Comparison of ENCODE assay signal across 12 mouse cellular contexts in genomic region chr1:92787221-92787620, GRCm38 (mm10). TPM values are rescaled to one million over a fixed set of nuclear protein-coding genes. Genes with fewer than 3 reads are reported as not detected.
A peak's percentile ranks its signal among the peaks of the same experiment; 100 is the strongest.
DNase-seq lines count a peak whose midpoint lies in the region; ATAC-seq lines count a peak whose summit lies in the region.
"Had no signal": no experiment of that assay in that cellular context is flagged by ENCODE, and none has a peak within 500 bp of the region (broad histone marks: within the 10 kb centered on the region; RNA-seq: fewer than 3 reads in every experiment).

No protein-coding gene starts in this region.

- WGBS in hindbrain, embryonic 16.5 days: 52% methylated on average over 8 of the region's 8 CpGs
- WGBS in hindbrain, embryonic 12.5 days: 52% methylated on average over 8 of the region's 8 CpGs
- 74% methylated on average over 8 of the region's 8 CpGs for WGBS in limb, embryonic 10.5 days

- H3K9ac ChIP-seq in hindbrain, embryonic 16.5 days (ENCODE audit: low read depth, low read length): no peak overlapping the region
- no peak overlapping the region for H3K9ac ChIP-seq in hindbrain, embryonic 12.5 days
- H3K9ac ChIP-seq: lung, embryonic 15.5 days had no signal

- H3K9me3 ChIP-seq in hindbrain, embryonic 16.5 days (ENCODE audit: control insufficient read depth, low read length): no peaks in the 10 kb centered on the region
- no peaks in the 10 kb centered on the region for H3K9me3 ChIP-seq in hindbrain, embryonic 12.5 days (replicated peaks)
- H3K9me3 ChIP-seq in limb, embryonic 10.5 days (replicated peaks): no peaks in the 10 kb centered on the region
- H3K9me3 ChIP-seq: lung, embryonic 15.5 days had no signal

- peaks cover 7% of the 10 kb centered on the region for H3K4me1 ChIP-seq in hindbrain, embryonic 16.5 days (ENCODE audit: control insufficient read depth, insufficient read depth, low read depth, low read length)
- peaks cover 25% of the 10 kb centered on the region for H3K4me1 ChIP-seq in hindbrain, embryonic 12.5 days
- H3K4me1 ChIP-seq in limb, embryonic 10.5 days: peaks cover 69% of the 10 kb centered on the region

- no peak overlapping the region for H3K27ac ChIP-seq in hindbrain, embryonic 16.5 days (ENCODE audit: low read depth, low read length)
- no peak overlapping the region for H3K27ac ChIP-seq in hindbrain, embryonic 12.5 days
- H3K27ac ChIP-seq in limb, embryonic 10.5 days: peak overlapping the region; percentile 64
- H3K27ac ChIP-seq: lung, embryonic 15.5 days had no signal

- peak; percentile 55 for DNase-seq in cerebellum, adult 11-12 months
- peak; percentile 80 for DNase-seq in gastrocnemius, postnatal 25 days
- no peak for DNase-seq in limb, embryonic 10.5 days (ENCODE audit: low spot score)
- no peak for DNase-seq in left cerebral cortex, adult 8-10 months (ENCODE audit: low spot score in 2 of 2)
- no peak for DNase-seq in layer of hippocampus, postnatal 14 days (ENCODE audit: low spot score in 2 of 2)
- no peak for DNase-seq in natural killer cell, adult 2 months (ENCODE audit: low spot score in 2 of 2)
- DNase-seq: adrenal gland, postnatal 25 days; kidney, postnatal 25 days had no signal

- H3K27me3 ChIP-seq in hindbrain, embryonic 16.5 days (replicated peaks; ENCODE audit: control insufficient read depth, insufficient read depth, low read length): no peaks in the 10 kb centered on the region; the same call in 1 of the 2 replicates
- H3K27me3 ChIP-seq in hindbrain, embryonic 12.5 days: no peaks in the 10 kb centered on the region
- H3K27me3 ChIP-seq in limb, embryonic 10.5 days (ENCODE audit: low read depth, poor library complexity, severe bottlenecking): no peaks in the 10 kb centered on the region
- H3K27me3 ChIP-seq: lung, embryonic 15.5 days had no signal

- H3K4me3 ChIP-seq in hindbrain, embryonic 16.5 days (ENCODE audit: low read length): no peak overlapping the region
- no peak overlapping the region for H3K4me3 ChIP-seq in hindbrain, embryonic 12.5 days
- H3K4me3 ChIP-seq in limb, embryonic 10.5 days: no peak overlapping the region
- H3K4me3 ChIP-seq: erythroblast, embryonic 14.5 days; lung, embryonic 15.5 days had no signal

- peak; percentile 65 for ATAC-seq in hindbrain, embryonic 16.5 days
- ATAC-seq in hindbrain, embryonic 12.5 days (ENCODE audit: low FRiP score): no peak

- no peaks in the 10 kb centered on the region for H3K36me3 ChIP-seq in hindbrain, embryonic 16.5 days (ENCODE audit: control insufficient read depth, insufficient read depth, low read length)
- no peaks in the 10 kb centered on the region for H3K36me3 ChIP-seq in hindbrain, embryonic 12.5 days
- H3K36me3 ChIP-seq in limb, embryonic 10.5 days: no peaks in the 10 kb centered on the region
- H3K36me3 ChIP-seq: lung, embryonic 15.5 days had no signal

- no peak overlapping the region for H3K4me2 ChIP-seq in hindbrain, embryonic 16.5 days (ENCODE audit: low read length)
- no peak overlapping the region for H3K4me2 ChIP-seq in hindbrain, embryonic 12.5 days (replicated peaks)
- H3K4me2 ChIP-seq: lung, embryonic 15.5 days had no signal

RNA-seq across cellular contexts. Expression of gene Gpc1, which starts 44.2 kb away (rescaled TPM):
- 57.2 and 65.4 TPM in 2 replicates for polyA plus RNA-seq in hindbrain, embryonic 16.5 days (2015; fragmentation: Nextera tagmentation; extraction: Ambion mirVana)
- polyA plus RNA-seq in hindbrain, embryonic 12.5 days (2016; fragmentation: Nextera tagmentation; extraction: Ambion mirVana): 79.8 and 80.2 TPM in 2 replicates
- total RNA-seq in gastrocnemius, postnatal 25 days (2021): 100 to 1,000 TPM; 246 to 275 TPM
- 82.0 and 87.4 TPM in 2 replicates for polyA plus RNA-seq in limb, embryonic 10.5 days (2016; fragmentation: Nextera tagmentation; extraction: Ambion mirVana)
- total RNA-seq in left cerebral cortex, adult 8-10 months (2022): 10 to 100 TPM; 78.8 to 86.2 (median 83.5) TPM
- total RNA-seq in layer of hippocampus, postnatal 14 days (2021): 100 to 1,000 TPM; 140 to 150 TPM

Comparison
In these comparisons a context has a peak if more than half of its experiments do, and no peak if none do; other contexts are left out.
1. DNase-seq: peak in cerebellum, adult 11-12 months (single experiment) and gastrocnemius, postnatal 25 days (single experiment); none in limb, embryonic 10.5 days (single experiment), left cerebral cortex, adult 8-10 months (0 of 2), layer of hippocampus, postnatal 14 days (0 of 2) and natural killer cell, adult 2 months (0 of 2).